Mouse (Mus musculus) 3T3-L1 (cell line): ENCODE data around the gene Gucy2f.
"Not testable (repeated sequence)": the region's sequence is repeated elsewhere in the genome, so short reads cannot be mapped to it uniquely, and the experiment has no call there.

ENCODE experiments used
- DNase-seq: peaks from one replicate; pipeline ENCODE4 v3.0.0-alpha.2; 2015; ENCODE audit warnings: low read depth, low spot score

Gene Gucy2f

GRCm38 (mm10) chrX:142196831-142197230 is at the start of gene Gucy2f:
TSS of gene Gucy2f (minus strand) at chrX:142196931.
- no peak for DNase-seq

- no peak for DNase-seq
These were observed 49.1 kb upstream of the Gucy2f start for GRCm38 (mm10) chrX:142245682-142246327.

GRCm38 (mm10) chrX:142237101-142237500 is 40.4 kb upstream of the Gucy2f start:
- DNase-seq: peak; percentile 43

- DNase-seq: not testable (repeated sequence)
These were observed 39.4 kb upstream of the Gucy2f start for GRCm38 (mm10) chrX:142236146-142236545.

GRCm38 (mm10) chrX:142228769-142229158 is 32.0 kb upstream of the Gucy2f start:
- peak; percentile 3 for DNase-seq

GRCm38 (mm10) chrX:142228055-142228768 is 31.5 kb upstream of the Gucy2f start:
- peak; percentile 84 for DNase-seq

- peak; percentile 73 for DNase-seq
These were observed 30.8 kb upstream of the Gucy2f start for GRCm38 (mm10) chrX:142227398-142228054.

GRCm38 (mm10) chrX:142226542-142226941 is 29.8 kb upstream of the Gucy2f start, which contains the start of gene Nxt2:
TSS of gene Nxt2 (plus strand) at chrX:142226770.
- no peak for DNase-seq

GRCm38 (mm10) chrX:142200295-142200694 is 3.6 kb upstream of the Gucy2f start:
- peak; percentile 72 for DNase-seq

- DNase-seq: no peak
These were observed 1.2 kb downstream of the Gucy2f start for GRCm38 (mm10) chrX:142195551-142195950.

GRCm38 (mm10) chrX:142194420-142194819 is 2.3 kb downstream of the Gucy2f start:
- no peak for DNase-seq

GRCm38 (mm10) chrX:142190355-142190754 is 6.4 kb downstream of the Gucy2f start:
- no peak for DNase-seq

- peak; percentile 14 for DNase-seq
These were observed 7.6 kb downstream of the Gucy2f start for GRCm38 (mm10) chrX:142189023-142189703.

GRCm38 (mm10) chrX:142182026-142182425 is 14.7 kb downstream of the Gucy2f start:
- DNase-seq: no peak

- DNase-seq: peak; percentile 73
These were observed 19.8 kb downstream of the Gucy2f start for GRCm38 (mm10) chrX:142176981-142177380.

GRCm38 (mm10) chrX:142115779-142116178 is 81.0 kb downstream of the Gucy2f start:
- no peak for DNase-seq

- no peak for DNase-seq
These were observed 85.5 kb downstream of the Gucy2f start for GRCm38 (mm10) chrX:142111236-142111635.

GRCm38 (mm10) chrX:142096904-142097303 is 99.8 kb downstream of the Gucy2f start:
- peak; percentile 69 for DNase-seq

GRCm38 (mm10) chrX:142095579-142095978 is 101.2 kb downstream of the Gucy2f start:
- DNase-seq: peak; percentile 39

GRCm38 (mm10) chrX:142062585-142062984 is 134.1 kb downstream of the Gucy2f start:
- DNase-seq: peak; percentile 6
